Mouse (Mus musculus) hindbrain, postnatal 0 days (tissue): ENCODE data around the gene Rgs3. TPM values are rescaled to one million over a fixed set of nuclear protein-coding genes. Genes with fewer than 3 reads are reported as not detected.
"Not testable (repeated sequence)": the region's sequence is repeated elsewhere in the genome, so short reads cannot be mapped to it uniquely, and the experiment has no call there.

ENCODE experiments used
- ATAC-seq: fragments of 200-750 bp; cut with Nextera tagmentation; 2 replicates; pipeline ENCODE4 v1.8.0; 2017; ENCODE audit warnings: mild to moderate bottlenecking, moderate TSS enrichment, moderate library complexity
- DNase-seq: peaks from one replicate; pipeline ENCODE4 v3.0.0-alpha.2; 2015; ENCODE audit warnings: low spot score
- H3K27ac ChIP-seq: fragments of 300-500 bp; sonication (generic); 2 replicates; pipeline ENCODE4 v1.5.1; 2014; ENCODE audit warnings: mild to moderate bottlenecking
- H3K27me3 ChIP-seq: fragments of 300-500 bp; sonication (generic); 2 replicates; pipeline ENCODE4 v1.6.1; 2014; ENCODE audit warnings: low read length, mixed read lengths; ENCODE audit not compliant: insufficient read depth
- H3K36me3 ChIP-seq: fragments of 300-500 bp; sonication (generic); 2 replicates; pipeline ENCODE4 v1.6.1; 2014; ENCODE audit warnings: low read length, mixed read lengths; ENCODE audit not compliant: insufficient read depth
- H3K4me1 ChIP-seq: fragments of 300-500 bp; sonication (generic); 2 replicates; pipeline ENCODE4 v1.6.1; 2014; ENCODE audit warnings: antibody characterized with exemption, low read length, mixed read lengths; ENCODE audit not compliant: insufficient read depth
- H3K4me2 ChIP-seq: fragments of 300-500 bp; sonication (generic); 2 replicates; pipeline ENCODE4 v1.6.1; 2014; ENCODE audit warnings: low read depth, mild to moderate bottlenecking, low read length, moderate library complexity, mixed read lengths
- H3K4me3 ChIP-seq: fragments of 300-500 bp; sonication (generic); 2 replicates; pipeline ENCODE4 v1.5.1; 2014; ENCODE audit warnings: low read length
- H3K9ac ChIP-seq: fragments of 300-500 bp; sonication (generic); replicated peaks from 2 replicates; pipeline ENCODE4 v1.6.1; 2014; ENCODE audit warnings: mild to moderate bottlenecking, low read length, moderate library complexity, mixed read lengths
- H3K9me3 ChIP-seq: fragments of 300-500 bp; sonication (generic); 2 replicates; pipeline ENCODE4 v1.6.1; 2016; ENCODE audit warnings: low read length, mixed read lengths
- CTCF ChIP-seq: IDR thresholded peaks from 2 replicates; pipeline ENCODE4 v1.5.1; 2016; ENCODE audit warnings: antibody characterized with exemption, control low read depth, low read depth
- WGBS: fragments of 180-500 bp; shearing (Covaris S2); extraction: QIAGEN DNeasy Blood & Tissue Kit; methylation state at CpG from one replicate; pipeline ENCODE4 v1.1.7; 2014; 5-methylcytosine and 5-hydroxymethylcytosine counted together
- polyA plus RNA-seq: library from polyadenylated mRNA; unstranded; fragments of >200 nt; fragmentation: Nextera tagmentation; extraction: Ambion mirVana; gene quantifications from 2 replicates; pipeline ENCODE4 v1.2.1, GENCODE M21; 2015
- total RNA-seq: library from RNA; depleted of rRNA; stranded (reverse); fragments of >200 nt; gene quantifications from 2 replicates; pipeline ENCODE4 v1.2.3, GENCODE M21; 2014

Gene Rgs3
- total and polyA plus RNA-seq, 2 experiments from 2014 or later, result 44.6 to 71.9 TPM

DNA sequence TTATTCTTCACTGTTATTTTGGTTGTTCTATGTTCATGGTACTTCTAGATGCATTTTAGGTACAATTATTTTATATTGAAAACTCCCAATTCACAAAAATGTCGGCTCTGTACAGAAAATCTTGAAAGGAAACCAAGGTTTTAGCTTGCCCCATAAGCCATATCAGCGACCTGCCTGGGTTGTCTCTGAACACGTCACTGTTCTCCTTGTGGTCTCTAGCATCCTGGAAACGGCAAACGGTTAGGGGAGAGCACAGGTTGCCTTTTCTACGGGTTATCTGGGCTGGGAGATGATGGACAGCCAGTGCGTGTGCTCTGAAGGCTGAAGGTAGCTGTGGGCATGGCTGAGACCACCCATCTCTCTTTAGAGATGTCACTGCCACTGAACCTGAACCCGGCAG is 27.4 kb downstream of the Rgs3 start:
- WGBS, result 88% methylated on average over 8 of the region's 8 CpGs
- Histone ChIP-seq H3K36me3 (no peaks in the 10 kb centered on the region), H3K4me1 (peaks cover 20% of the 10 kb centered on the region), H3K4me3 (no peak overlapping the region), H3K27me3 (no peaks in the 10 kb centered on the region), H3K9ac (no peak overlapping the region), H3K27ac (no peak overlapping the region), H3K4me2 (no peak overlapping the region), H3K9me3 (no peaks in the 10 kb centered on the region)
- no peak for DNase-seq
- no peak for TF ChIP-seq CTCF
- ATAC-seq, result no peak

- ATAC-seq (no peak), DNase-seq (no peak)
- no peaks in the 10 kb centered on the region for H3K9me3 ChIP-seq
- H3K4me3 ChIP-seq, result no peak overlapping the region
- no peak for TF ChIP-seq CTCF
- peaks cover 8% of the 10 kb centered on the region for H3K4me1 ChIP-seq
- H3K27ac ChIP-seq, result no peak overlapping the region
- no peaks in the 10 kb centered on the region for H3K36me3 ChIP-seq
- no peaks in the 10 kb centered on the region for H3K27me3 ChIP-seq
- H3K4me2 ChIP-seq, result no peak overlapping the region
- WGBS, result 83% methylated on average over 1 of the region's 1 CpGs
- H3K9ac ChIP-seq, result no peak overlapping the region
These were observed 31.2 kb downstream of the Rgs3 start for GRCm38 (mm10) chr4:62590878-62591277.

- H3K9ac ChIP-seq, result no peak overlapping the region
- DNase-seq (peak; percentile 29), ATAC-seq (no peak)
- no peak overlapping the region for H3K4me3 ChIP-seq
- no peak overlapping the region for H3K27ac ChIP-seq
- no peaks in the 10 kb centered on the region for H3K36me3 ChIP-seq
- WGBS, result 19% methylated on average over 11 of the region's 11 CpGs
- peaks cover 13% of the 10 kb centered on the region for H3K4me1 ChIP-seq
- TF ChIP-seq CTCF, result no peak
- no peak overlapping the region for H3K4me2 ChIP-seq
- H3K27me3 ChIP-seq, result no peaks in the 10 kb centered on the region
- H3K9me3 ChIP-seq, result no peaks in the 10 kb centered on the region
These were observed 31.7 kb downstream of the Rgs3 start for GRCm38 (mm10) chr4:62591326-62591725.

GRCm38 (mm10) chr4:62593546-62594240 is 34.0 kb downstream of the Rgs3 start:
- DNase-seq, H3K9me3 ChIP-seq, H3K27ac ChIP-seq, H3K4me2 ChIP-seq, H3K4me3 ChIP-seq, H3K36me3 ChIP-seq, ATAC-seq, H3K27me3 ChIP-seq, H3K9ac ChIP-seq: not testable (repeated sequence)
- peaks cover 13% of the 10 kb centered on the region for H3K4me1 ChIP-seq
- WGBS, result 91% methylated on average over 24 of the region's 24 CpGs

GRCm38 (mm10) chr4:62594442-62594841 is 34.8 kb downstream of the Rgs3 start:
- WGBS, result 49% methylated on average over 5 of the region's 5 CpGs
- DNase-seq, result no peak
- Histone ChIP-seq H3K9me3 (no peaks in the 10 kb centered on the region), H3K27me3 (no peaks in the 10 kb centered on the region), H3K4me3 (no peak overlapping the region), H3K27ac (no peak overlapping the region), H3K36me3 (no peaks in the 10 kb centered on the region), H3K9ac (no peak overlapping the region), H3K4me2 (no peak overlapping the region), H3K4me1 (peaks cover 13% of the 10 kb centered on the region)
- ATAC-seq, result no peak
- TF ChIP-seq CTCF, result no peak

- Histone ChIP-seq H3K4me1 (peaks cover 13% of the 10 kb centered on the region), H3K9ac (no peak overlapping the region), H3K36me3 (no peaks in the 10 kb centered on the region), H3K4me2 (no peak overlapping the region), H3K27ac (no peak overlapping the region), H3K27me3 (no peaks in the 10 kb centered on the region), H3K9me3 (no peaks in the 10 kb centered on the region), H3K4me3 (no peak overlapping the region)
- DNase-seq (peak; percentile 73), ATAC-seq (peak; percentile 75)
- no peak for TF ChIP-seq CTCF
- 38% methylated on average over 5 of the region's 5 CpGs for WGBS
These were observed 36.4 kb downstream of the Rgs3 start for GRCm38 (mm10) chr4:62596051-62596450.

DNA sequence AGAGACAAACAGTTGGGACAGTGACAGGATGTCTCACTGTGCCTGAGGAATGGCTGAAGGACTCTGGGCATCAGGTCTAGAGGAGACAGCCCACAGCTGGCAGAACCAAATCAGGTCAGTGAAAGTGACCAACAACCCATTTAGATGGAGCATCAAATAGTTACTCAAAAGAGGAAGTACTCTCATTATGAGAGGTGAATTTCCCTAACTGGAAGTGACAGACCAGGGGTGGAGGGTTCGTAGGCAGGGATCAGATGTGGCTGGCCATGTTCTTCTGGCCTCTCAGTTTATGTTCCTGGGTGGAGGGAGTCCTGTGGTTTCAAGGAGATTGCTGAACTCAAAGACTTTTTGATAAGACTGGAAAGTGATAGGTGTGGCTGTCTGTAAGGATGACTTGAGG is 40.9 kb downstream of the Rgs3 start:
- H3K4me3 ChIP-seq, result no peak overlapping the region
- no peaks in the 10 kb centered on the region for H3K9me3 ChIP-seq
- H3K36me3 ChIP-seq, result no peaks in the 10 kb centered on the region
- no peak for TF ChIP-seq CTCF
- no peak overlapping the region for H3K9ac ChIP-seq
- ATAC-seq, result no peak
- H3K4me1 ChIP-seq, result peaks cover 8% of the 10 kb centered on the region; the same call in 1 of the 2 replicates
- WGBS, result 81% methylated on average over 1 of the region's 1 CpGs
- H3K27ac ChIP-seq, result no peak overlapping the region
- no peak for DNase-seq
- no peak overlapping the region for H3K4me2 ChIP-seq
- no peaks in the 10 kb centered on the region for H3K27me3 ChIP-seq
